Mouse (Mus musculus) hindbrain, embryonic 16.5 days (tissue): ENCODE results near the gene Gjd3. TPM values are rescaled to one million over a fixed set of nuclear protein-coding genes. Genes with fewer than 3 reads are reported as not detected.
A peak's percentile ranks its signal among the peaks of the same experiment; 100 is the strongest.

Source experiments
- ATAC-seq: fragments of 200-750 bp; cut with Nextera tagmentation; 2 replicates; pipeline ENCODE4 v1.8.0; 2017; ENCODE audit warnings: moderate TSS enrichment, moderate library complexity
- H3K27ac ChIP-seq: fragments of 300-500 bp; sonication (generic); 2 replicates; pipeline ENCODE4 v1.5.1; 2014; ENCODE audit warnings: low read depth, mild to moderate bottlenecking, control low read depth, low read length, moderate library complexity
- H3K27me3 ChIP-seq: fragments of 300-500 bp; sonication (generic); replicated peaks from 2 replicates; pipeline ENCODE4 v1.6.1; 2014; ENCODE audit warnings: low read length; ENCODE audit not compliant: control insufficient read depth, insufficient read depth
- H3K36me3 ChIP-seq: fragments of 300-500 bp; sonication (generic); 2 replicates; pipeline ENCODE4 v1.6.1; 2014; ENCODE audit warnings: mild to moderate bottlenecking, low read length, moderate library complexity, mixed read lengths; ENCODE audit not compliant: control insufficient read depth, insufficient read depth
- H3K4me1 ChIP-seq: fragments of 300-500 bp; sonication (generic); 2 replicates; pipeline ENCODE4 v1.6.1; 2014; ENCODE audit warnings: low read depth, low read length; ENCODE audit not compliant: control insufficient read depth, insufficient read depth
- H3K4me2 ChIP-seq: fragments of 300-500 bp; sonication (generic); 2 replicates; pipeline ENCODE4 v1.6.1; 2014; ENCODE audit warnings: mild to moderate bottlenecking, low read length, control low read depth, moderate library complexity
- H3K4me3 ChIP-seq: fragments of 300-500 bp; sonication (generic); 2 replicates; pipeline ENCODE4 v1.5.1; 2014; ENCODE audit warnings: mild to moderate bottlenecking, low read length, control low read depth, moderate library complexity
- H3K9ac ChIP-seq: fragments of 300-500 bp; sonication (generic); 2 replicates; pipeline ENCODE4 v1.6.1; 2014; ENCODE audit warnings: low read depth, mild to moderate bottlenecking, control low read depth, low read length, moderate library complexity
- H3K9me3 ChIP-seq: fragments of 300-500 bp; sonication (generic); 2 replicates; pipeline ENCODE4 v1.6.1; 2014; ENCODE audit warnings: mild to moderate bottlenecking, low read length, moderate library complexity; ENCODE audit not compliant: control insufficient read depth
- WGBS: fragments of 180-500 bp; shearing (Covaris S2); extraction: QIAGEN DNeasy Blood & Tissue Kit; methylation state at CpG from one replicate; pipeline ENCODE4 v1.1.7; 2014; 5-methylcytosine and 5-hydroxymethylcytosine counted together
- polyA plus RNA-seq: library from polyadenylated mRNA; unstranded; fragments of >200 nt; fragmentation: Nextera tagmentation; extraction: Ambion mirVana; gene quantifications from 2 replicates; pipeline ENCODE4 v1.2.1, GENCODE M21; 2015

The Gjd3 gene
- polyA plus RNA-seq, 1 experiment from 2014 or later: 2.0 TPM

DNA sequence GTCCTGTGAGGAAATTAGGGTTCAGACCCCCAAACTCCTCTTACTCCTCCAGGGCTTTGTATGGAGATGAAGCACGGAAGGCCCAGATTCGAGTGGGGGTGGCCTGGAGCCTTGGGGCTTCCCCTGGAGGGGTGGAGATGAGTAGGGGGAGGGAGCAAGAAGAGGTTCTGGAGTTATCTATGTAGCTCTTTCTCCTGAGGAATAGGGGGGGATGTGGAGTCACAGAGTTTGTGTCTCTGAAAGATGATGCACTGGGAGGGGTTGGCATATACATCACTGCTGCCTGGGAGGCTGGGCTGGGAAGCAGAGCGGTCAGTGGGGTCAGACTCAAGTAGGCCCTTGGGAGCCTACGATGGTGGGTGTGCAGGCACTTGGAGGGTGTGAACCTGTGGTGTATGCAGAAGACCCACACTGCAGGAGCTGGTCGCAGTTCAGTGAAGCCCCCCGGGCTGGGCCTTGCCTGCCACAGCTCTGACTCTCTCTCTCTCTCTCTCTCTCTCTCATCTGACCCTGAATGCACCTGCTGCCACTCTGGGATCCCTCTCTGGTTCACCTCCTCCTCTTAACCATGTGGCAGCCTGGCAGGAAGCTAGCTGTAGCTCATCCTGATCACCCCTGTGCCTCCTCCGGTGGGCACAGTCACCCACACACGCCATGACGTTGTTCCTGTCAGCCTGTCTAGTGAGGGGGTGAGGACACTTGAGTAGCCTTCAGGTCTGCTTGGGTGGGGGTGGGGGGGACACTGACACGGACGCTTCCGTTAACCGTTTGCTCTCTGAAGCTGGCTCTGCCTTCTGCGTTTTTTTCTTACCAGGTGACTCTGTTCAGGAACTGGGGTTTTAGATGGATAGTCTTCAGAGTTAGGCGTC, 43.5 kb downstream of the Gjd3 start:
- ATAC-seq: no peak
- H3K27ac ChIP-seq: no peak overlapping the region
- peaks cover 71% of the 10 kb centered on the region for H3K4me1 ChIP-seq
- H3K9ac ChIP-seq: no peak overlapping the region
- no peaks in the 10 kb centered on the region for H3K36me3 ChIP-seq
- peak overlapping the region; percentile 93 for H3K4me2 ChIP-seq
- no peaks in the 10 kb centered on the region for H3K27me3 ChIP-seq
- 52% methylated on average over 15 of the region's 15 CpGs for WGBS
- H3K4me3 ChIP-seq: no peak overlapping the region
- H3K9me3 ChIP-seq: no peaks in the 10 kb centered on the region

DNA sequence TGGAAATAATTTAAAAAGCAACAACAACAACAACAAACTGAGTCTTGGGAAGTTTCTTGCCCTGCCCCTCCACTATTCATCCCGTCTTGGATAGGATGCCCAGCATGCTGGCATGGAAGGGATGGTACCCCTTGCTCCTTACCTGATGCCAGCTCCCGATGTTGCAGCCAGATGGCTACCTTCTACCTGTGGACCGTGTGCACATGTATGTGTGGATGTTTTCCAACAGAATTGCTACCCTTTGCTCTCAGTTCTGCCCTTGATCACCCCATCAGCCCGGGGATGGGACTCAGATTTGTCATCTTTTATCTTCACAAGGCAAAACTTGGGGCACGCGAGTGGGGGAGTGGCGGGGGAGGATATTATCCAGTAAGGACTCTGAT, 44.1 kb downstream of the Gjd3 start:
- no peaks in the 10 kb centered on the region for H3K9me3 ChIP-seq
- WGBS: 49% methylated on average over 7 of the region's 7 CpGs
- ATAC-seq: no peak
- peaks cover 66% of the 10 kb centered on the region for H3K4me1 ChIP-seq
- H3K27me3 ChIP-seq: no peaks in the 10 kb centered on the region
- no peaks in the 10 kb centered on the region for H3K36me3 ChIP-seq
- peak overlapping the region; percentile 93 for H3K4me2 ChIP-seq
- H3K9ac ChIP-seq: no peak overlapping the region
- H3K27ac ChIP-seq: no peak overlapping the region
- H3K4me3 ChIP-seq: peak overlapping the region; percentile 66; the same call in 1 of the 2 replicates

DNA sequence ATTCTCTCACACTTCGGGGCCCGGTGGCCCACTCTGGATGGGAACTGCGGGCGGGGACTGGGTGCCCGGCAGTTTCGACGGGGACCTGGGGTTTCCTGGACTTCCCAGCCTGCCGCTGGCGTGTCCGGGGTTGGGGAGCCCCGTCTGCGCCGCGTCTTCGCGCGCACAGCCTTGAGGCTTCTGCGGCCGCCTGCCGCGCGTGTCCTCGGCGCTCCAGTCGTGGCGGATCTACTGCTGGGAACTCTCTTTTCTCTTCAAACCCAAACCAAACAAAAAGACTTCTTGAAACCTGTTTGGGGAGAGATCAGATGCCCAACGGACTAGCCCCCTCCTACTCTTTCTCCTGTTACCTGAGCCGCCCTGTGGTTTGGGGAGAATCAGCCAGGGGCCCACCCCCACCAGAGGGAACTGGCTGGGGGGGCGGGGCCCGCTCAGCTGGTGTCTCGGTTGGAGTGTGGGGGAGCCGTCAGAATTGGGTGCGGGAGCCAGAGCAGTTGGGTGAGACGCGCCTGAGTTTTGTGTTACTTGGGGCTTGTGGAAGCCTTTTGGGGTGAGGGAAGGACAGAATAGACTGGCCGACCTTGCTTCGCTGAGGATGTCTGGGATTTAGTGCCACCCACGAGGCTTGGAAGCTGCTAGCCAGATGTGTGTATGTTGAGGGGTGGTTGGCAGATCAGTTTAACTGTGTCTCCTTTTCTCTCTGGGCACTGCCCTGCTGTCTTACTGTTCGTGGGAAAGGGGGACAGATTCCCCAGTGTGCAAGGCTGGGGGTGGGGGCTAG, 44.7 kb downstream of the Gjd3 start:
- Histone ChIP-seq H3K9ac (peak overlapping the region; percentile 66), H3K27me3 (no peaks in the 10 kb centered on the region), H3K4me1 (peaks cover 60% of the 10 kb centered on the region), H3K4me2 (peak overlapping the region; percentile 93), H3K36me3 (no peaks in the 10 kb centered on the region), H3K27ac (peak overlapping the region; percentile 62; the same call in 1 of the 2 replicates), H3K4me3 (peak overlapping the region; percentile 66), H3K9me3 (no peaks in the 10 kb centered on the region)
- WGBS: 1% methylated on average over 39 of the region's 39 CpGs
- ATAC-seq: no peak

DNA sequence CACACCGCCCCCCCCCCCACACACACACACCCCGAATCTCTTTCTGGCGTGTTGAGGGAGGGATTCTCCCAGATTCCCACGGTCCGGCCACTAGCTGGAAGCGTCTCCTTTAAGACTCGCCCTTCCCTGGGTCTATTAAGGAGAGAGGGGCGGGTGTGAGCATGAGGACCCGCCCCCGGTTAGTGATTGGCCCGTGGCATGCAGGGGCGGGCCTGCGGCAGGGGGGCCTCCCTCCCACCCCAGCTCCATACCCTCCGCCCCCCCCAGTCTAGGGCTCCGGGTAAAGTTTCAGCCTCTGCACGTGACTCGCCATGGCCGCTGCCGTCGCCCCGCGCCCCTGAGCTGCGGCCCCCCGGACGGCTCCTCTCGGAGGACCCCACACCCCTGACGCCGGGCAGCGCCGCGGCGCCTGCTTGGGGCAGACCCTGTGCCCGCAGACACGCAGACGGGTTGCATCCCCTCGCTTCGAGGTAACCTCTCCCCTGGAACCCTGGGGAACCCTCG, 45.4 kb downstream of the Gjd3 start:
- Histone ChIP-seq H3K4me2 (peak overlapping the region; percentile 93), H3K4me1 (peaks cover 60% of the 10 kb centered on the region), H3K27ac (peak overlapping the region; percentile 62; the same call in 1 of the 2 replicates), H3K9me3 (no peaks in the 10 kb centered on the region), H3K36me3 (no peaks in the 10 kb centered on the region), H3K27me3 (no peaks in the 10 kb centered on the region), H3K9ac (peak overlapping the region; percentile 66), H3K4me3 (peak overlapping the region; percentile 66)
- ATAC-seq: peak; percentile 88
- under 1% methylated on average over 30 of the region's 38 CpGs for WGBS

DNA sequence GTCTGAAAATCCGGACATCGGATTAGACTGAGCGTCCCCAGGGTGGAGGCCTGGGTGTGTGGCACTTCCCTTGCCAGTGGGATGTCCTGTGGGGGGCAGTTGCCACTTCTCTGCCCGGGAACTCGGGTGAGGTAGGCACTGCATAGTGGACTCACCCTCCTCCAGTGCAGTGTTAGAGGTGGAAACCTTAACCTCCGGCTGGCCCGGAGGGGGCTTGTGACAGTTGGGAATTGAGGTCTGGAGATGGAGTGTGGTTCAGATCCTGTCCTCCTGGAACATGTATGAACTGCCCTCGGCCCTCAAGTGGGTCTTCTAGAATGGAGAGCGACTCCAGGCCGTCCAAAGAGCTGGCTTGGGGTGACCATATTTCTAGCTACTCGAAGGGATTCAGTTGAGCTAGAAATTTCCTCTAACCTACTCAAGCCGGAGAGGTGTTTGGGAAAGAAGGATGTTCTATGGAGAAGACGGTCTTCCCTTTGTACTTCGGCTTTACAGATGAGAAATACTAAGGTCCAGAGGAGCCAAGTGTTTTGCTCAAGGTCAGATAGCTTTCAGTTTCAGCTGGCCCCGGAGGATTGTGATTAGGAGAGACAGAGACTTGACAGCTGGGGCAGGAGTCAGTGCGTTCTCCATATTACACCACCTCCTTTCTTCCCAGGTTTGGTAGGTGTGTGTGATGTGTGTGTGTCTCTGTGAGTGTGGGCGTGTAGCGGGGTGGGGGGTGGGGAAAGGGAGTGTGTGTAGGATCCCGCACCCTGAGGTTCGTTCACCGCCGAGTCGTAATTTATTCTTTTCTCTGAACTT, 46.0 kb downstream of the Gjd3 start:
- H3K4me3 ChIP-seq: peak overlapping the region; percentile 66
- H3K27ac ChIP-seq: peak overlapping the region; percentile 27; the same call in 1 of the 2 replicates
- H3K36me3 ChIP-seq: no peaks in the 10 kb centered on the region
- peaks cover 60% of the 10 kb centered on the region for H3K4me1 ChIP-seq
- H3K9me3 ChIP-seq: no peaks in the 10 kb centered on the region
- H3K4me2 ChIP-seq: peak overlapping the region; percentile 93
- no peaks in the 10 kb centered on the region for H3K27me3 ChIP-seq
- WGBS: 3% methylated on average over 23 of the region's 23 CpGs
- H3K9ac ChIP-seq: peak overlapping the region; percentile 66
- peak; percentile 45 for ATAC-seq

DNA sequence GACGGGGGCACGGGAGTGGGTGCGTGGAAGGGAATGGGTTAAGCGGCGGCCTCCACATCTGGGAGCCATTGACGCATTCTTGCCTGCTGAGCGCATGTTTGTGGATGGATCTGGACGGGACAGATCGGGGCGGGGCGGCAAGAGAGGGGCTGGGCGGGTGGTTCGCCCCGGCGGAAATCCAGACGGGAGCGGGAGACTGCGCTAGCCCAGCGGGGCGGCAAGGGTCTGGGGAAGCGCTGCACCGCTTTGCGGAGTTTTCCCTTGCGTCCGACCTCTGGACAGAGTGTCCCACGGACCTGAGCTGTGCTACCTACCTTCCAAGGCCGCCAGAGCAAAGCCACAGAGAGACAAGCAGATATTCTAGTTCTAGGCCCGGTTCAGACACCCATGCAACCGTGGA, 46.6 kb downstream of the Gjd3 start:
- Histone ChIP-seq H3K27ac (no peak overlapping the region), H3K36me3 (no peaks in the 10 kb centered on the region), H3K4me1 (peaks cover 60% of the 10 kb centered on the region), H3K27me3 (no peaks in the 10 kb centered on the region), H3K4me2 (peak overlapping the region; percentile 93), H3K4me3 (no peak overlapping the region), H3K9me3 (no peaks in the 10 kb centered on the region), H3K9ac (peak overlapping the region; percentile 66)
- WGBS: 5% methylated on average over 28 of the region's 29 CpGs
- ATAC-seq: no peak

DNA sequence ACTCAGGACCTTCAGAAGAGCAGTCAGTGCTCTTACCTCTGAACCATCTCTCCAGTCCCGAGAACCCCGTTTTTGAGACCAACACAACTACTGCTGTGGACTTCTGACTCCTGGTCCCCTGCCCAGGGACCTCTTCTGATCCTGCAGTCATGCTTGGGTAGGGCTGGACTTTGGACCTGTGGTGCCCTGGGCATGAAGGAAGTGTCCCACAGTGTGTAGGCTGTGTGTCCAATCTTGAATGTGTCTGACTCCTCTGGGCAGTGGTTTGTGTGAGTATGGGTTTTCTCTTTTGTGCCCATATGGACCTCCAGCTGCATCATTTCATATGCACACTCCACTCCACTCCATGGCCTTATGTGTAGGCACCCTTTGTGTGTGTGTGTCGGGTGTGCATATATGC, 47.7 kb downstream of the Gjd3 start:
- Histone ChIP-seq H3K9ac (no peak overlapping the region), H3K27me3 (no peaks in the 10 kb centered on the region), H3K9me3 (no peaks in the 10 kb centered on the region), H3K36me3 (no peaks in the 10 kb centered on the region), H3K4me1 (peaks cover 60% of the 10 kb centered on the region), H3K4me2 (no peak overlapping the region), H3K4me3 (no peak overlapping the region), H3K27ac (no peak overlapping the region)
- no peak for ATAC-seq
- 95% methylated on average over 3 of the region's 3 CpGs for WGBS

DNA sequence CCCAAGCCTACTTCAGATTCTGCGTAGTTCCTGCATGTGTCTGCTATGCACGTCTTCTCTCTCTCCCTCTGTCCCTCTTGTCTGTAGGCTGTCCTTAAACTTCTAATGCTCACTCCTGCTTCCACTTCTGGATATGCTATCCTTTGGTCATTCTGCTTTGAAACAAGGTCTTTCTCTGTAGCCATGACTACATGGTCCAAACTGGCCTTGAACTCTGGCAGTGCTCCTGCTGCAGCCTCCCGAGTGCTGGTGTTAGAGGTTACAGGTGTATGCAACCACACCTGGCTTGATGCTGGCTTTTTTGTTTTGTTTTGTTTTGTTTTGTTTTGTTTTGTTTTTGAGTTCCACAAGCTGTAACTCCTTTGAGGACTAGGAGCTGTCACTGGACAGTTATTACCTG, 48.4 kb downstream of the Gjd3 start:
- H3K4me1 ChIP-seq: peaks cover 60% of the 10 kb centered on the region

More for the DNA sequence above, 48.4 kb downstream of the Gjd3 start:
- WGBS: 90% methylated on average over 3 of the region's 3 CpGs
- Histone ChIP-seq H3K36me3 (no peaks in the 10 kb centered on the region), H3K27ac (no peak overlapping the region), H3K27me3 (no peaks in the 10 kb centered on the region), H3K4me2 (no peak overlapping the region), H3K9ac (no peak overlapping the region), H3K9me3 (no peaks in the 10 kb centered on the region), H3K4me3 (no peak overlapping the region)
- no peak for ATAC-seq
